Mouse (Mus musculus): ENCODE results near the gene 9330161L09Rik. TPM values are rescaled to one million over a fixed set of nuclear protein-coding genes. Genes with fewer than 3 reads are reported as not detected.

Gene 9330161L09Rik
- total and polyA plus RNA-seq, 2 experiments from 2014 or later: 0.91 to 6.5 TPM

- ATAC-seq: no peak
- no peaks in the 10 kb centered on the region for H3K9me3 ChIP-seq (ENCODE audit: low read length)
Observed at GRCm38 (mm10) chr12:103362336-103362735, 45.3 kb downstream of the 9330161L09Rik start.

GRCm38 (mm10) chr12:103361539-103362307 is 45.9 kb downstream of the 9330161L09Rik start:
- no peak for TF ChIP-seq CTCF (IDR thresholded peaks at IDR 0.05; ENCODE audit: low read depth)
- no peak for ATAC-seq

More at GRCm38 (mm10) chr12:103362336-103362735, 45.3 kb downstream of the 9330161L09Rik start:
- 84% methylated on average over 3 of the region's 3 CpGs for WGBS
- Histone ChIP-seq H3K4me2 (ENCODE audit: low read depth, low read length) (no peak overlapping the region), H3K9ac (replicated peaks; ENCODE audit: low read length) (no peak overlapping the region), H3K4me3 (ENCODE audit: low read length) (no peak overlapping the region), H3K4me1 (ENCODE audit: insufficient read depth, low read length) (no peaks in the 10 kb centered on the region), H3K27ac (no peak overlapping the region), H3K36me3 (ENCODE audit: insufficient read depth, low read length) (no peaks in the 10 kb centered on the region), H3K27me3 (ENCODE audit: insufficient read depth, low read length) (no peaks in the 10 kb centered on the region)
- no peak for DNase-seq (ENCODE audit: low spot score)
- no peak for TF ChIP-seq CTCF (IDR thresholded peaks at IDR 0.05; ENCODE audit: low read depth)

GRCm38 (mm10) chr12:103360812-103361211 is 46.8 kb downstream of the 9330161L09Rik start:
- Histone ChIP-seq H3K4me1 (ENCODE audit: insufficient read depth, low read length) (no peaks in the 10 kb centered on the region), H3K36me3 (ENCODE audit: insufficient read depth, low read length) (no peaks in the 10 kb centered on the region), H3K4me2 (ENCODE audit: low read depth, low read length) (no peak overlapping the region), H3K4me3 (ENCODE audit: low read length) (no peak overlapping the region), H3K9ac (replicated peaks; ENCODE audit: low read length) (no peak overlapping the region), H3K27me3 (ENCODE audit: insufficient read depth, low read length) (no peaks in the 10 kb centered on the region), H3K9me3 (ENCODE audit: low read length) (no peaks in the 10 kb centered on the region), H3K27ac (no peak overlapping the region)
- 82% methylated on average over 8 of the region's 8 CpGs for WGBS
- TF ChIP-seq CTCF (IDR thresholded peaks at IDR 0.05; ENCODE audit: low read depth): no peak
- DNase-seq (ENCODE audit: low spot score): no peak
- ATAC-seq: no peak

More at GRCm38 (mm10) chr12:103361539-103362307, 45.9 kb downstream of the 9330161L09Rik start:
- H3K27me3 ChIP-seq (ENCODE audit: insufficient read depth, low read length): no peaks in the 10 kb centered on the region
- H3K27ac ChIP-seq: no peak overlapping the region
- 84% methylated on average over 17 of the region's 17 CpGs for WGBS
- H3K4me3 ChIP-seq (ENCODE audit: low read length): no peak overlapping the region
- no peaks in the 10 kb centered on the region for H3K36me3 ChIP-seq (ENCODE audit: insufficient read depth, low read length)
- no peaks in the 10 kb centered on the region for H3K9me3 ChIP-seq (ENCODE audit: low read length)
- H3K4me2 ChIP-seq (ENCODE audit: low read depth, low read length): no peak overlapping the region
- DNase-seq (ENCODE audit: low spot score): no peak
- H3K4me1 ChIP-seq (ENCODE audit: insufficient read depth, low read length): no peaks in the 10 kb centered on the region
- no peak overlapping the region for H3K9ac ChIP-seq (replicated peaks; ENCODE audit: low read length)

GRCm38 (mm10) chr12:103358951-103359801 is 48.4 kb downstream of the 9330161L09Rik start:
- WGBS: 69% methylated on average over 4 of the region's 4 CpGs
- Histone ChIP-seq H3K4me3 (ENCODE audit: low read length) (no peak overlapping the region), H3K4me1 (ENCODE audit: insufficient read depth, low read length) (no peaks in the 10 kb centered on the region), H3K36me3 (ENCODE audit: insufficient read depth, low read length) (no peaks in the 10 kb centered on the region), H3K9me3 (ENCODE audit: low read length) (no peaks in the 10 kb centered on the region), H3K27me3 (ENCODE audit: insufficient read depth, low read length) (no peaks in the 10 kb centered on the region), H3K9ac (replicated peaks; ENCODE audit: low read length) (no peak overlapping the region), H3K27ac (no peak overlapping the region), H3K4me2 (ENCODE audit: low read depth, low read length) (no peak overlapping the region)
- TF ChIP-seq CTCF (IDR thresholded peaks at IDR 0.05; ENCODE audit: low read depth): no peak
- DNase-seq (ENCODE audit: low spot score) (no peak), ATAC-seq (no peak; the same call in 1 of the 2 replicates)

- DNase-seq (ENCODE audit: low spot score): no peak
- H3K4me3 ChIP-seq (ENCODE audit: low read length): no peak overlapping the region
- no peak overlapping the region for H3K4me2 ChIP-seq (ENCODE audit: low read depth, low read length)
- H3K27ac ChIP-seq: no peak overlapping the region
- ATAC-seq: no peak
- 58% methylated on average over 8 of the region's 8 CpGs for WGBS
- TF ChIP-seq CTCF (IDR thresholded peaks at IDR 0.05; ENCODE audit: low read depth): no peak
- no peaks in the 10 kb centered on the region for H3K9me3 ChIP-seq (ENCODE audit: low read length)
- no peaks in the 10 kb centered on the region for H3K27me3 ChIP-seq (ENCODE audit: insufficient read depth, low read length)
- H3K9ac ChIP-seq (replicated peaks; ENCODE audit: low read length): no peak overlapping the region
- no peaks in the 10 kb centered on the region for H3K36me3 ChIP-seq (ENCODE audit: insufficient read depth, low read length)
- H3K4me1 ChIP-seq (ENCODE audit: insufficient read depth, low read length): no peaks in the 10 kb centered on the region
Observed at GRCm38 (mm10) chr12:103358216-103358615, 49.4 kb downstream of the 9330161L09Rik start.

Other genes starting within 250 kb of the 9330161L09Rik start
- 1.3 and 3.6 TPM in 2 replicates for gene Prima1, start 165.7 kb downstream of the 9330161L09Rik start, total RNA-seq (2014; rRNA removed)
- gene Prima1, start 165.7 kb downstream of the 9330161L09Rik start, polyA plus RNA-seq (2015; fragmentation: Nextera tagmentation; extraction: Ambion mirVana): 0.87 and 0.93 TPM in 2 replicates
- 14.6 and 18.5 TPM in 2 replicates for gene Fam181a, start 96.8 kb downstream of the 9330161L09Rik start, total RNA-seq (2014; rRNA removed)
- gene Fam181a, start 96.8 kb downstream of the 9330161L09Rik start, polyA plus RNA-seq (2015; fragmentation: Nextera tagmentation; extraction: Ambion mirVana): 8.1 and 9.2 TPM in 2 replicates
- gene Asb2, start 51.8 kb downstream of the 9330161L09Rik start, total RNA-seq (2014; rRNA removed): 3.2 and 4.2 TPM in 2 replicates
- 1.4 and 1.6 TPM in 2 replicates for gene Asb2, start 51.8 kb downstream of the 9330161L09Rik start, polyA plus RNA-seq (2015; fragmentation: Nextera tagmentation; extraction: Ambion mirVana)
- gene Otub2, start 19.1 kb downstream of the 9330161L09Rik start, total RNA-seq (2014; rRNA removed): 21.0 and 27.6 TPM in 2 replicates
- gene Otub2, start 19.1 kb downstream of the 9330161L09Rik start, polyA plus RNA-seq (2015; fragmentation: Nextera tagmentation; extraction: Ambion mirVana): 17.3 and 18.5 TPM in 2 replicates
- 129 and 148 TPM in 2 replicates for gene Ddx24, start 18.0 kb upstream of the 9330161L09Rik start, total RNA-seq (2014; rRNA removed)
- gene Ddx24, start 18.0 kb upstream of the 9330161L09Rik start, polyA plus RNA-seq (2015; fragmentation: Nextera tagmentation; extraction: Ambion mirVana): 213 and 220 TPM in 2 replicates
- 18.4 and 28.6 TPM in 2 replicates for gene Ifi27, start 26.4 kb upstream of the 9330161L09Rik start, total RNA-seq (2014; rRNA removed)
- gene Ifi27, start 26.4 kb upstream of the 9330161L09Rik start, polyA plus RNA-seq (2015; fragmentation: Nextera tagmentation; extraction: Ambion mirVana): 26.7 and 29.2 TPM in 2 replicates
- 3.2 TPM in 1 of 2 replicates, not detected in the other for gene Ifi27l2a, start 35.9 kb upstream of the 9330161L09Rik start, total RNA-seq (2014; rRNA removed)
- 13.1 and 13.5 TPM in 2 replicates for gene Ifi27l2a, start 35.9 kb upstream of the 9330161L09Rik start, polyA plus RNA-seq (2015; fragmentation: Nextera tagmentation; extraction: Ambion mirVana)
- gene Ifi27l2b, start 49.4 kb upstream of the 9330161L09Rik start, total RNA-seq (2014; rRNA removed): not detected in 2 replicates
- not detected in 2 replicates for gene Ifi27l2b, start 49.4 kb upstream of the 9330161L09Rik start, polyA plus RNA-seq (2015; fragmentation: Nextera tagmentation; extraction: Ambion mirVana)
- gene Ppp4r4, start 124.5 kb upstream of the 9330161L09Rik start, total RNA-seq (2014; rRNA removed): 6.6 and 6.7 TPM in 2 replicates
- gene Ppp4r4, start 124.5 kb upstream of the 9330161L09Rik start, polyA plus RNA-seq (2015; fragmentation: Nextera tagmentation; extraction: Ambion mirVana): 3.0 and 3.6 TPM in 2 replicates
- gene Serpina10, start 223.6 kb upstream of the 9330161L09Rik start, total RNA-seq (2014; rRNA removed): not detected in 2 replicates
- 0.16 TPM in 1 of 2 replicates, not detected in the other for gene Serpina10, start 223.6 kb upstream of the 9330161L09Rik start, polyA plus RNA-seq (2015; fragmentation: Nextera tagmentation; extraction: Ambion mirVana)
- not detected in 2 replicates for gene Serpina6, start 249.4 kb upstream of the 9330161L09Rik start, total RNA-seq (2014; rRNA removed)
- not detected in 2 replicates for gene Serpina6, start 249.4 kb upstream of the 9330161L09Rik start, polyA plus RNA-seq (2015; fragmentation: Nextera tagmentation; extraction: Ambion mirVana)

Data from hindbrain, postnatal 0 days (tissue).